Mouse (Mus musculus): ENCODE measurements around the gene S100a10. TPM values are rescaled to one million over a fixed set of nuclear protein-coding genes. Genes with fewer than 3 reads are reported as not detected.

The S100a10 gene
- total and polyA plus RNA-seq, 2 experiments from 2014 or later = 174 to 247 TPM

DNA sequence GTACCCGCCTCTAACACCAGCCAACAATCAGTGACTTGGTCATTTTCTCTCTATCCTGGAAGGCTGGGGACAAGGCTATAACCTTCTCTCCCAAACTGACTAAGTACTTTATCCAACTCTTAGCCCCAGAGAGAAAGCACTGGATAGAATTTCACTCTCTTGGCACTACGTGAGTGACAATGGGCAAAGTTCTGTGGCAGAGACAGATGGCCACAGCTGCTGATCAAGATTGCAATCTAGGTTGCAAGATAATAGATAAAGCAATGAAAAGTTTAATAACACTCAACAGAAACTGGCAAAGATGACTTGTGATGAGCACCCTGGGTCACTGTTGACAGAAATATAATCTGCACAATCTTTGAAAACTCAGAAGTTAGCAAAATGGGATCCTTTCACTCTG, 14.2 kb downstream of the S100a10 start:
- H3K27ac ChIP-seq (ENCODE audit: low read depth) = peak overlapping the region; percentile 71

DNA sequence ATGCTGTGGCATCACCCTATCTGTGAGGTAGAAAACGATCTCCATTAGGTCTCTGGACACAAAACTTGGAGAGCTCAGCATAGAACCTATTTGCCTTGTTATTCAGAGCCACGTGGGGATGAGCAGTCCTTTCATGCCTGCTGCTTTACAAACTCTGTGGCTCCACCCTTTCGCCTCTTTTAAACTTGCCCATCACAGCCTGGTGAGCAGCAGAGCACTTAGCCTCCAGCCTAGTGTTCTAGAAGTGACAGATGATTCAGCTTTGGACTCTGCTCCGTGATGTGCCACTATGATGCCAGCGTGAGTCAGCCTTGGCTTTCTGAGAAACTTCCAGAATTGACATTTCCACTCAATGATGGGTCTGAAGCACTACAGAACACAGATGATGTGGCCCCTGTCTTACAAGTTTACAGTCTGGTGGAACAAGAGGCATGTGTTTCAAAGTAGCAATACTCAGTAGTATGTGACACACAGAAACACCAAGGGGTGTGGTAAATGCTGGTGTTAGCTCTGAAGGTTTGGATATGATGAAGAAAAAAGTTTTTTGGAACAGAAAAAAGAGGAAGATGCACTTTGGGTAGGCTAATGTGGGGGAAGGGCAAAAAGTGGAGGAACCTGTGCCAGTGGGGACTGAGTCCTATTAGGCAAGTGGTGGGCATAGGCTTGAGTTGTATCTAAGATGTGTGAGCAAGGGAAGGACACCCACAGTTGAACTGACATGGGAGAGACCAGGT, 17.3 kb downstream of the S100a10 start:
- ATAC-seq (ENCODE audit: insufficient read depth, low read depth) (no peak), DNase-seq (ENCODE audit: low spot score) (no peak)
- Histone ChIP-seq H3K4me3 (ENCODE audit: low read depth, low read length) (no peak overlapping the region), H3K4me1 (ENCODE audit: control insufficient read depth, insufficient read depth) (peaks cover 11% of the 10 kb centered on the region; the same call in 1 of the 2 replicates), H3K4me2 (ENCODE audit: low read depth, low read length) (no peak overlapping the region), H3K27me3 (ENCODE audit: control insufficient read depth, insufficient read depth, low read length) (no peaks in the 10 kb centered on the region), H3K9me3 (replicated peaks; ENCODE audit: control insufficient read depth, low read length) (no peaks in the 10 kb centered on the region), H3K27ac (ENCODE audit: low read depth) (no peak overlapping the region), H3K9ac (replicated peaks; ENCODE audit: low read depth, low read length) (no peak overlapping the region), H3K36me3 (replicated peaks; ENCODE audit: control insufficient read depth, insufficient read depth, low read length) (no peaks in the 10 kb centered on the region)
- WGBS = 63% methylated on average over 5 of the region's 5 CpGs
- TF ChIP-seq CTCF (IDR thresholded peaks at IDR 0.05; ENCODE audit: low read depth) (no peak), EP300 (IDR thresholded peaks at IDR 0.05; ENCODE audit: low read depth) (no peak)

More for the DNA sequence above, 14.2 kb downstream of the S100a10 start:
- Histone ChIP-seq H3K4me3 (ENCODE audit: low read depth, low read length) (no peak overlapping the region), H3K4me1 (ENCODE audit: control insufficient read depth, insufficient read depth) (peaks cover 11% of the 10 kb centered on the region; the same call in 1 of the 2 replicates), H3K36me3 (replicated peaks; ENCODE audit: control insufficient read depth, insufficient read depth, low read length) (peaks cover 9% of the 10 kb centered on the region), H3K9ac (replicated peaks; ENCODE audit: low read depth, low read length) (no peak overlapping the region), H3K9me3 (replicated peaks; ENCODE audit: control insufficient read depth, low read length) (no peaks in the 10 kb centered on the region), H3K4me2 (ENCODE audit: low read depth, low read length) (no peak overlapping the region), H3K27me3 (ENCODE audit: control insufficient read depth, insufficient read depth, low read length) (no peaks in the 10 kb centered on the region)
- TF ChIP-seq EP300 (IDR thresholded peaks at IDR 0.05; ENCODE audit: low read depth) = no peak
- no peak for TF ChIP-seq CTCF (IDR thresholded peaks at IDR 0.05; ENCODE audit: low read depth)
- no peak for ATAC-seq (ENCODE audit: insufficient read depth, low read depth)
- 30% methylated on average over 2 of the region's 2 CpGs for WGBS
- no peak for DNase-seq (ENCODE audit: low spot score)

DNA sequence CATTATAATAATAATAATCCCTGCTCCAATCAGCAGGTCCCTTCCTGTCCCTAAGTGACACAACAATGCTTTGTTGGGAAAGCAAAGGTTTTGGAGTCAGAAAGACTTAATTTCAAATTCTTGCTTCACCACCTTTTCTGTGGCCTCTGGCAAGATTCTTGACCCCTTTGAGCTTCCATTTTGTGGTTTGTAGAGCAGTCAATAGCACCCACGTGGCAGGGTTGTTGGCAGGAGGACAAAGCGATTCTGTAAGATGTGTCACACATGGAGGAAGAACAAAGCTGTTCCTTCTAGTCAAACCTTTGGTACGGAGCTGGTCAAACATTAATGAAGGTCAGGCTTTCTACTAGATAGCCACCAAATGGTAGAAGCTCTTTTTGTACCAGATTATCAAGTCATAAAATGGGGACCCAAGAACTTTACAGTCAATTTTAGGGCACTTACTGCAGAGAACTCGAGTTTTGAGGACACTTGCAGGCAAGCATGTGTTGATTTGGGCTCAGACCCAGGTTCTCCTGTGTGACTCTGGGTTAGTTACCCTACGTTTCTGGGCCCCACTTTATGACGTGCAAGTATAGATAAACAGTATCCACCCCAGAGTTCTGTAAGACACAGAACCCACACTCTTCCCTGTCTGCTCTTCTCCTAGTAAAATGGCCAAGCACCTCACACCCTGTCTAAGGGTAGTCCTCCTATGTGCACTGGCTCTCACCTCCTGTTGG, 24.6 kb downstream of the S100a10 start:
- no peak for DNase-seq (ENCODE audit: low spot score)
- no peaks in the 10 kb centered on the region for H3K27me3 ChIP-seq (ENCODE audit: control insufficient read depth, insufficient read depth, low read length)
- H3K36me3 ChIP-seq (replicated peaks; ENCODE audit: control insufficient read depth, insufficient read depth, low read length) = no peaks in the 10 kb centered on the region
- ATAC-seq (ENCODE audit: insufficient read depth, low read depth) = no peak
- no peak overlapping the region for H3K4me2 ChIP-seq (ENCODE audit: low read depth, low read length)
- no peak overlapping the region for H3K4me3 ChIP-seq (ENCODE audit: low read depth, low read length)
- H3K27ac ChIP-seq (ENCODE audit: low read depth) = no peak overlapping the region
- no peaks in the 10 kb centered on the region for H3K4me1 ChIP-seq (ENCODE audit: control insufficient read depth, insufficient read depth)
- H3K9ac ChIP-seq (replicated peaks; ENCODE audit: low read depth, low read length) = no peak overlapping the region
- whole genome bisulfite sequencing = 62% methylated on average over 6 of the region's 6 CpGs
- no peaks in the 10 kb centered on the region for H3K9me3 ChIP-seq (replicated peaks; ENCODE audit: control insufficient read depth, low read length)
- TF ChIP-seq CTCF (IDR thresholded peaks at IDR 0.05; ENCODE audit: low read depth) = no peak
- no peak for TF ChIP-seq EP300 (IDR thresholded peaks at IDR 0.05; ENCODE audit: low read depth)

DNA sequence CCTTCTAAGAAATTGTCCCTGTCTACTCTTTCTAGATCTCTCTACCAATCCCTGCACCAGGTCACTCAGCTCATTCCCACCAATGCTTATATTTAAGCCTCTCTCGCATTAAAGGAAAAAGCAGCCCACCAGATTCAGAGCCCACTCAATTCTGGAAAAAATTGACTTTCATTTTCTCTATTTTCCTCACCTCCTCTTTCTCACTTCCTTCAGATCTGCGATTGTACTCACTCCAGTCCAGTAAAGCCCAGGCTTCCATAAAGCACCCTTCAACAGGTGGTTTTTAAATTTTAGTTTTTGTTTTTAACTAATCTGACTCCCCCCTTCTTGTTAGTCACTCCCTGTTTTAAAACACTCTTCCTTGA, 25.1 kb downstream of the S100a10 start:
- no peak overlapping the region for H3K4me3 ChIP-seq (ENCODE audit: low read depth, low read length)
- no peaks in the 10 kb centered on the region for H3K4me1 ChIP-seq (ENCODE audit: control insufficient read depth, insufficient read depth)
- no peak overlapping the region for H3K27ac ChIP-seq (ENCODE audit: low read depth)
- H3K9me3 ChIP-seq (replicated peaks; ENCODE audit: control insufficient read depth, low read length) = no peaks in the 10 kb centered on the region
- DNase-seq (ENCODE audit: low spot score) (no peak), ATAC-seq (ENCODE audit: insufficient read depth, low read depth) (no peak)
- no peak for TF ChIP-seq CTCF (IDR thresholded peaks at IDR 0.05; ENCODE audit: low read depth)
- TF ChIP-seq EP300 (IDR thresholded peaks at IDR 0.05; ENCODE audit: low read depth) = no peak
- H3K36me3 ChIP-seq (replicated peaks; ENCODE audit: control insufficient read depth, insufficient read depth, low read length) = no peaks in the 10 kb centered on the region
- H3K4me2 ChIP-seq (ENCODE audit: low read depth, low read length) = no peak overlapping the region
- no peak overlapping the region for H3K9ac ChIP-seq (replicated peaks; ENCODE audit: low read depth, low read length)
- 84% methylated on average over 2 of the region's 2 CpGs for WGBS
- no peaks in the 10 kb centered on the region for H3K27me3 ChIP-seq (ENCODE audit: control insufficient read depth, insufficient read depth, low read length)

DNA sequence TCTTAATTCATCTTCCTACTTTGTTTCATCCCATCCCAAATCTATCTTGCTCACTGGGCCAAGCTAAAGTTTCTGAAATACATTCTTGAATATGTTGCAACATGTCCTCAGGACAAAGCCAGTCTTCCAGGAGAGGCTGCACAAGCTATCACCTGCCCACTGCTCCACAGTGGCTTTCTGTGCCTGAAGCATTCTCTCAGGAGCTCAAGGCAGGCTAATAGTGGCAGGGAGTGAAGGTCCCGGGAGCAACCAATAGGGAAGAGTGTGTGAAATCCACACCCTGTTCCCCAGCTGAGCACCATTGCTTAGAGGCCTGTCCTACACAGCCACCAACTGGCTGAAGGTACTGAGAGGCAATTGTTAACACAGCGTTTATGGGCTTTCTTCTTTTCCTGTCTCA, 26.1 kb downstream of the S100a10 start:
- Histone ChIP-seq H3K27me3 (ENCODE audit: control insufficient read depth, insufficient read depth, low read length) (no peaks in the 10 kb centered on the region), H3K36me3 (replicated peaks; ENCODE audit: control insufficient read depth, insufficient read depth, low read length) (no peaks in the 10 kb centered on the region), H3K27ac (ENCODE audit: low read depth) (no peak overlapping the region), H3K4me3 (ENCODE audit: low read depth, low read length) (no peak overlapping the region), H3K9ac (replicated peaks; ENCODE audit: low read depth, low read length) (no peak overlapping the region), H3K4me1 (ENCODE audit: control insufficient read depth, insufficient read depth) (no peaks in the 10 kb centered on the region), H3K4me2 (ENCODE audit: low read depth, low read length) (no peak overlapping the region), H3K9me3 (replicated peaks; ENCODE audit: control insufficient read depth, low read length) (no peaks in the 10 kb centered on the region)
- WGBS = 46% methylated on average over 2 of the region's 2 CpGs
- ATAC-seq (ENCODE audit: insufficient read depth, low read depth) = no peak
- no peak for DNase-seq (ENCODE audit: low spot score)
- TF ChIP-seq EP300 (IDR thresholded peaks at IDR 0.05; ENCODE audit: low read depth) (no peak), CTCF (IDR thresholded peaks at IDR 0.05; ENCODE audit: low read depth) (no peak)

All from heart, postnatal 0 days (tissue).